Mouse (Mus musculus) cerebellum, adult 2 months (tissue): ENCODE data around the gene Capzb.

Experiments
- CTCF ChIP-seq: fragments of 200-500 bp; IDR thresholded peaks from 2 replicates; pipeline ENCODE4 v1.5.1; 2011; ENCODE audit warnings: low read depth, mild to moderate bottlenecking, control low read depth, low read length, moderate library complexity, borderline replicate concordance; ENCODE audit not compliant: insufficient read depth
- POLR2A ChIP-seq: fragments of 200-500 bp; IDR thresholded peaks from 2 replicates; pipeline ENCODE4 v1.6.1; 2011; ENCODE audit warnings: low read length, control low read depth, borderline replicate concordance; ENCODE audit not compliant: insufficient read depth

GRCm38 (mm10) chr4:139156538-139156937 lies 36.2 kb upstream of the Capzb start:
- TF ChIP-seq CTCF, result no peak
- no peak for TF ChIP-seq POLR2A
